Mouse (Mus musculus) left cerebral cortex, adult 2 months (tissue): ENCODE data around the gene Gucd1. TPM values are rescaled to one million over a fixed set of nuclear protein-coding genes. Genes with fewer than 3 reads are reported as not detected.
"Not testable (repeated sequence)": the region's sequence is repeated elsewhere in the genome, so short reads cannot be mapped to it uniquely, and the experiment has no call there.

Experiments
- DNase-seq, 2 experiments: peaks; one replicate each; pipeline ENCODE4 v3.0.0; 2021 to 2022; ENCODE audit warnings: low spot score in 2 of 2, mixed read lengths in 1 of 2; ENCODE audit errors: extremely low spot score in 1 of 2
- H3K27ac ChIP-seq: fragments of 200-600 bp; 2 replicates; pipeline ENCODE4 v1.8.1; 2022
- H3K4me3 ChIP-seq: fragments of 200-600 bp; 2 replicates; pipeline ENCODE4 v1.8.1; 2022
- CTCF ChIP-seq: fragments of 200-600 bp; IDR thresholded peaks from 2 replicates; pipeline ENCODE4 v1.8.1; 2022; ENCODE audit warnings: antibody characterized with exemption, mild to moderate bottlenecking, moderate library complexity
- intact Hi-C: fragments of 180-260 bp; cut with DNase I; formaldehyde crosslinking; loops from one replicate; pipeline ENCODE4 v1.15.1; 2025
- long read RNA-seq, 2 experiments: library from polyadenylated mRNA; stranded (forward); transcript quantifications; one replicate each; pipeline ENCODE4 v2.0.0; 2021; ENCODE audit warnings: borderline mapping rate in 2 of 2
- total RNA-seq, 2 experiments: library from RNA; stranded (reverse); gene quantifications; 2 replicates each; pipeline ENCODE4 v1.2.3; 2021

The Gucd1 gene
- 10 to 100 TPM; 16.8 to 18.1 TPM for total RNA-seq
- long read RNA-seq, experiment 1, transcript Gucd1-201 (6 exons, 3,500 nt), result major isoform, 18 of 25 reads
- long read RNA-seq, experiment 1, partial matches to known transcripts, result 0 of 25 reads
- long read RNA-seq, experiment 1, other reads (novel, unspliced or antisense), result 6 of 25 reads
- long read RNA-seq, experiment 2, transcript Gucd1-201 (6 exons, 3,500 nt), result major isoform, 5 of 11 reads
- long read RNA-seq, experiment 2, partial matches to known transcripts, result 2 of 11 reads
- long read RNA-seq, experiment 2, other reads (novel, unspliced or antisense), result 3 of 11 reads

GRCm38 (mm10) chr10:75517758-75518143, at the start of gene Gucd1:
TSS of gene Gucd1 (minus strand) at chr10:75517972.
- intact Hi-C loops, result loop anchor here (2.0 to 5.0 kb wide), 2 partner anchors 41 to 950 kb away; partner anchors contain the start of genes Mcm3ap and Ybey
- no peak for TF ChIP-seq CTCF
- Histone ChIP-seq H3K4me3 (peak within 1 kb of the TSS; percentile 68), H3K27ac (peak within 1 kb of the TSS; percentile 97)
- DNase-seq, result peak; percentile 96

- H3K4me3 ChIP-seq, H3K27ac ChIP-seq, DNase-seq, intact Hi-C loops: not testable (repeated sequence)
Observed at GRCm38 (mm10) chr10:75566765-75567164, 49.0 kb upstream of the Gucd1 start.

GRCm38 (mm10) chr10:75566321-75566720, 48.5 kb upstream of the Gucd1 start:
- no peak for DNase-seq
- Histone ChIP-seq H3K4me3 (no peak overlapping the region), H3K27ac (no peak overlapping the region)
- intact Hi-C loops, result no loop called here
- TF ChIP-seq CTCF, result no peak; the same call in 1 of the 2 replicates

GRCm38 (mm10) chr10:75565906-75566305, 48.1 kb upstream of the Gucd1 start:
- DNase-seq, result no peak
- TF ChIP-seq CTCF, result no peak
- intact Hi-C loops, result no loop called here
- Histone ChIP-seq H3K4me3 (no peak overlapping the region), H3K27ac (no peak overlapping the region)

- TF ChIP-seq CTCF, result no peak
- DNase-seq, result no peak
- intact Hi-C loops, result no loop called here
Observed at GRCm38 (mm10) chr10:75565436-75565835, 47.7 kb upstream of the Gucd1 start.

GRCm38 (mm10) chr10:75564687-75565265, 47.0 kb upstream of the Gucd1 start:
- no peak overlapping the region for H3K4me3 ChIP-seq
- intact Hi-C loops, result no loop called here
- no peak overlapping the region for H3K27ac ChIP-seq
- TF ChIP-seq CTCF, result no peak
- no peak for DNase-seq

More at GRCm38 (mm10) chr10:75565436-75565835, 47.7 kb upstream of the Gucd1 start:
- Histone ChIP-seq H3K27ac (no peak overlapping the region), H3K4me3 (no peak overlapping the region)

GRCm38 (mm10) chr10:75562596-75562995, 44.8 kb upstream of the Gucd1 start:
- no peak for DNase-seq
- Histone ChIP-seq H3K27ac (no peak overlapping the region), H3K4me3 (no peak overlapping the region)
- TF ChIP-seq CTCF, result no peak
- intact Hi-C loops, result no loop called here

- H3K27ac ChIP-seq, result peak within 1 kb of the TSS; percentile 80; the same call in 1 of the 2 replicates
- peak within 1 kb of the TSS; percentile 60 for H3K4me3 ChIP-seq
- no peak for TF ChIP-seq CTCF
- intact Hi-C loops, result no loop called here
- no peak for DNase-seq
Observed at GRCm38 (mm10) chr10:75561071-75561654, 43.4 kb upstream of the Gucd1 start, which contains the start of gene Ggt1. TSS of gene Ggt1 (plus strand) at chr10:75561604.

- Histone ChIP-seq H3K27ac (peak overlapping the region; percentile 80), H3K4me3 (peak overlapping the region; percentile 60)
- intact Hi-C loops, result no loop called here
- no peak for TF ChIP-seq CTCF
- DNase-seq, result no peak
Observed at GRCm38 (mm10) chr10:75560549-75560899, 42.8 kb upstream of the Gucd1 start.

- no peak for TF ChIP-seq CTCF
- DNase-seq, result peak; percentile 47 to 50
- H3K27ac ChIP-seq, result peak within 1 kb of the TSS; percentile 80
- peak within 1 kb of the TSS; percentile 60 for H3K4me3 ChIP-seq
- intact Hi-C loops, result loop anchor here (2.0 kb wide), 1 partner anchor 43 kb away; the partner anchor contains the start of genes Gucd1 and Snrpd3
Observed at GRCm38 (mm10) chr10:75559676-75560548, 42.1 kb upstream of the Gucd1 start, which contains the start of gene Lrrc75b. TSS of gene Lrrc75b (minus strand) at chr10:75560330.

GRCm38 (mm10) chr10:75559041-75559675, 41.4 kb upstream of the Gucd1 start:
- peak overlapping the region; percentile 80 for H3K27ac ChIP-seq
- no peak for TF ChIP-seq CTCF
- peak overlapping the region; percentile 60 for H3K4me3 ChIP-seq
- no peak for DNase-seq
- intact Hi-C loops, result loop anchor here (2.0 kb wide), 1 partner anchor 42 kb away; the partner anchor contains the start of genes Gucd1 and Snrpd3
